Mouse (Mus musculus): Measurements from ENCODE around the gene Olfr1424. TPM values are rescaled to one million over a fixed set of nuclear protein-coding genes. Genes with fewer than 3 reads are reported as not detected.
"Not testable (repeated sequence)": the region's sequence is repeated elsewhere in the genome, so short reads cannot be mapped to it uniquely, and the experiment has no call there.

The Olfr1424 gene
- not detected in 2 replicates for polyA plus RNA-seq (2015; fragmentation: Nextera tagmentation; extraction: Ambion mirVana)

GRCm38 (mm10) chr19:12062582-12062981, at the start of gene Olfr1424:
Gene Olfr1424 (minus strand): TSS chr19:12062682.
- not testable (repeated sequence) for H3K9me3 ChIP-seq; H3K27ac ChIP-seq; H3K4me2 ChIP-seq (replicated peaks); H3K4me3 ChIP-seq; H3K4me1 ChIP-seq; H3K9ac ChIP-seq; ATAC-seq (ENCODE audit: low FRiP score, low read depth); H3K27me3 ChIP-seq; H3K36me3 ChIP-seq
- 76% methylated on average over 1 of the region's 1 CpGs for WGBS

- H3K4me2 ChIP-seq (replicated peaks) = no peak overlapping the region
- no peak for ATAC-seq (ENCODE audit: low FRiP score, low read depth)
- no peak overlapping the region for H3K4me3 ChIP-seq
- H3K9me3 ChIP-seq = no peaks in the 10 kb centered on the region
- no peaks in the 10 kb centered on the region for H3K27me3 ChIP-seq
- H3K27ac ChIP-seq = no peak overlapping the region
- WGBS = 48% methylated on average over 1 of the region's 1 CpGs
- no peaks in the 10 kb centered on the region for H3K36me3 ChIP-seq
- no peak overlapping the region for H3K9ac ChIP-seq
- no peaks in the 10 kb centered on the region for H3K4me1 ChIP-seq
Observed at GRCm38 (mm10) chr19:12104541-12104940, 42.1 kb upstream of the Olfr1424 start.

- H3K9me3 ChIP-seq = no peaks in the 10 kb centered on the region
- no peaks in the 10 kb centered on the region for H3K36me3 ChIP-seq
- no peak within 1 kb of the TSS for H3K4me3 ChIP-seq
- H3K4me1 ChIP-seq = no peaks in the 10 kb centered on the region
- H3K27ac ChIP-seq = no peak within 1 kb of the TSS
- no peaks in the 10 kb centered on the region for H3K27me3 ChIP-seq
- H3K4me2 ChIP-seq (replicated peaks) = no peak within 1 kb of the TSS
- H3K9ac ChIP-seq = no peak within 1 kb of the TSS
- no peak for ATAC-seq (ENCODE audit: low FRiP score, low read depth)
- WGBS = 90% methylated on average over 2 of the region's 2 CpGs
Observed at GRCm38 (mm10) chr19:12103234-12103633, 40.8 kb upstream of the Olfr1424 start, which contains the start of gene Olfr1427. Gene Olfr1427 (minus strand): TSS chr19:12103334.

GRCm38 (mm10) chr19:12091913-12092312, 29.4 kb upstream of the Olfr1424 start, which contains the start of gene Olfr1426:
Gene Olfr1426 (minus strand): TSS chr19:12092013.
- Histone ChIP-seq H3K4me3 (no peak within 1 kb of the TSS), H3K9ac (no peak within 1 kb of the TSS), H3K9me3 (no peaks in the 10 kb centered on the region), H3K4me2 (replicated peaks) (no peak within 1 kb of the TSS), H3K36me3 (no peaks in the 10 kb centered on the region), H3K27me3 (no peaks in the 10 kb centered on the region), H3K27ac (no peak within 1 kb of the TSS), H3K4me1 (no peaks in the 10 kb centered on the region)
- WGBS = 74% methylated on average over 1 of the region's 1 CpGs
- no peak for ATAC-seq (ENCODE audit: low FRiP score, low read depth)

GRCm38 (mm10) chr19:12077631-12078030, 15.1 kb upstream of the Olfr1424 start, which contains the start of gene Olfr1425:
Gene Olfr1425 (minus strand): TSS chr19:12077731.
- 79% methylated on average over 4 of the region's 4 CpGs for WGBS
- H3K4me1 ChIP-seq; H3K27me3 ChIP-seq; H3K9ac ChIP-seq; H3K27ac ChIP-seq; H3K36me3 ChIP-seq; H3K9me3 ChIP-seq; H3K4me2 ChIP-seq (replicated peaks); ATAC-seq (ENCODE audit: low FRiP score, low read depth); H3K4me3 ChIP-seq: not testable (repeated sequence)

GRCm38 (mm10) chr19:12069546-12069945, 7.1 kb upstream of the Olfr1424 start:
- H3K27me3 ChIP-seq; ATAC-seq (ENCODE audit: low FRiP score, low read depth); H3K4me1 ChIP-seq; H3K9ac ChIP-seq; H3K4me3 ChIP-seq; H3K9me3 ChIP-seq; H3K27ac ChIP-seq; H3K4me2 ChIP-seq (replicated peaks); H3K36me3 ChIP-seq: not testable (repeated sequence)
- WGBS = 83% methylated on average over 1 of the region's 1 CpGs

- not testable (repeated sequence) for H3K36me3 ChIP-seq; H3K9ac ChIP-seq; H3K4me3 ChIP-seq; H3K9me3 ChIP-seq; H3K27me3 ChIP-seq; H3K27ac ChIP-seq; ATAC-seq (ENCODE audit: low FRiP score, low read depth); H3K4me2 ChIP-seq (replicated peaks); H3K4me1 ChIP-seq
- WGBS = 64% methylated on average over 1 of the region's 1 CpGs
Observed at GRCm38 (mm10) chr19:12067806-12068205, 5.3 kb upstream of the Olfr1424 start.

GRCm38 (mm10) chr19:12043163-12043562, 19.3 kb downstream of the Olfr1424 start:
- Histone ChIP-seq H3K4me3 (no peak overlapping the region), H3K27ac (no peak overlapping the region), H3K9me3 (0 out of 2 replicates have a peak, but pooled peaks cover 3% of the 10 kb centered on the region), H3K9ac (no peak overlapping the region), H3K4me2 (replicated peaks) (no peak overlapping the region), H3K27me3 (no peaks in the 10 kb centered on the region), H3K4me1 (no peaks in the 10 kb centered on the region), H3K36me3 (no peaks in the 10 kb centered on the region)
- WGBS = 94% methylated on average over 5 of the region's 5 CpGs
- ATAC-seq (ENCODE audit: low FRiP score, low read depth) = no peak

- Histone ChIP-seq H3K27ac (no peak within 1 kb of the TSS), H3K4me3 (no peak within 1 kb of the TSS), H3K9ac (no peak within 1 kb of the TSS), H3K36me3 (no peaks in the 10 kb centered on the region), H3K4me2 (replicated peaks) (no peak within 1 kb of the TSS), H3K9me3 (0 out of 2 replicates have a peak, but pooled peaks cover 3% of the 10 kb centered on the region), H3K27me3 (no peaks in the 10 kb centered on the region), H3K4me1 (no peaks in the 10 kb centered on the region)
- ATAC-seq (ENCODE audit: low FRiP score, low read depth) = no peak
- 55% methylated on average over 2 of the region's 2 CpGs for WGBS
Observed at GRCm38 (mm10) chr19:12041217-12041616, 21.3 kb downstream of the Olfr1424 start, which contains the start of gene Olfr1423. Gene Olfr1423 (minus strand): TSS chr19:12041317.

GRCm38 (mm10) chr19:12037727-12038126, 24.8 kb downstream of the Olfr1424 start:
- no peak for ATAC-seq (ENCODE audit: low FRiP score, low read depth)

GRCm38 (mm10) chr19:12026606-12027005, 35.9 kb downstream of the Olfr1424 start:
- H3K4me2 ChIP-seq (replicated peaks) = no peak overlapping the region
- no peak overlapping the region for H3K9ac ChIP-seq
- no peaks in the 10 kb centered on the region for H3K9me3 ChIP-seq
- no peaks in the 10 kb centered on the region for H3K4me1 ChIP-seq
- no peak overlapping the region for H3K27ac ChIP-seq
- H3K36me3 ChIP-seq = no peaks in the 10 kb centered on the region
- no peaks in the 10 kb centered on the region for H3K27me3 ChIP-seq
- ATAC-seq (ENCODE audit: low FRiP score, low read depth) = no peak
- no peak overlapping the region for H3K4me3 ChIP-seq
- WGBS = 75% methylated on average over 2 of the region's 2 CpGs

More at GRCm38 (mm10) chr19:12037727-12038126, 24.8 kb downstream of the Olfr1424 start:
- Histone ChIP-seq H3K9ac (no peak overlapping the region), H3K36me3 (no peaks in the 10 kb centered on the region), H3K27me3 (no peaks in the 10 kb centered on the region), H3K4me3 (no peak overlapping the region), H3K4me1 (no peaks in the 10 kb centered on the region), H3K9me3 (no peaks in the 10 kb centered on the region), H3K4me2 (replicated peaks) (no peak overlapping the region), H3K27ac (no peak overlapping the region)

- Histone ChIP-seq H3K27me3 (no peaks in the 10 kb centered on the region), H3K4me1 (no peaks in the 10 kb centered on the region), H3K9me3 (no peaks in the 10 kb centered on the region), H3K27ac (no peak overlapping the region), H3K36me3 (no peaks in the 10 kb centered on the region), H3K9ac (no peak overlapping the region), H3K4me3 (no peak overlapping the region), H3K4me2 (replicated peaks) (no peak overlapping the region)
- no peak for ATAC-seq (ENCODE audit: low FRiP score, low read depth)
- 88% methylated on average over 3 of the region's 3 CpGs for WGBS
Observed at GRCm38 (mm10) chr19:12025333-12025732, 37.1 kb downstream of the Olfr1424 start.

- no peak overlapping the region for H3K9ac ChIP-seq
- no peaks in the 10 kb centered on the region for H3K4me1 ChIP-seq
- no peaks in the 10 kb centered on the region for H3K9me3 ChIP-seq
- no peak for ATAC-seq (ENCODE audit: low FRiP score, low read depth)
- H3K27me3 ChIP-seq = no peaks in the 10 kb centered on the region
- no peaks in the 10 kb centered on the region for H3K36me3 ChIP-seq
- H3K4me3 ChIP-seq = no peak overlapping the region
- H3K4me2 ChIP-seq (replicated peaks) = no peak overlapping the region
- WGBS = 80% methylated on average over 4 of the region's 4 CpGs
- no peak overlapping the region for H3K27ac ChIP-seq
Observed at GRCm38 (mm10) chr19:12024149-12024548, 38.3 kb downstream of the Olfr1424 start.

Data from limb, embryonic 13.5 days (tissue).